Mouse (Mus musculus): ENCODE measurements at regions not wholly inside any gene's neighbourhood (a gene's known extent, or its start where the extent isn't known, plus 50 kb on each side); places are given as distances from the start of the nearest gene placed in this dataset.

GRCm38 (mm10) chrX:6261469-6261868 lies 59.1 kb downstream of the Bmp15 start:
- peak; percentile 34 for DNase-seq (ENCODE audit: low read depth)

GRCm38 (mm10) chrX:6258523-6258922 lies 62.0 kb downstream of the Bmp15 start:
- no peak for DNase-seq (ENCODE audit: low read depth)

- no peak for DNase-seq (ENCODE audit: low read depth)
These were observed 66.5 kb downstream of the Bmp15 start for GRCm38 (mm10) chrX:6254058-6254457.

GRCm38 (mm10) chrX:6252873-6253272 lies 67.6 kb downstream of the Bmp15 start:
- DNase-seq (ENCODE audit: low read depth) = no peak

Data from induced T-regulatory cell, adult 2 months (primary cell).